Mouse (Mus musculus) myocyte (in vitro differentiated cells): Measurements from ENCODE around the gene Hax1. TPM values are rescaled to one million over a fixed set of nuclear protein-coding genes. Genes with fewer than 3 reads are reported as not detected.

Experiments
- H3K27me3 ChIP-seq: one replicate; pipeline ENCODE4 v1.6.1; 2011; ENCODE audit not compliant: control insufficient read depth, insufficient read depth, insufficient read length
- H3K36me3 ChIP-seq: one replicate; pipeline ENCODE4 v1.6.1; 2011; ENCODE audit not compliant: control insufficient read depth, insufficient read depth
- H3K4me2 ChIP-seq: one replicate; pipeline ENCODE4 v1.6.1; 2011; ENCODE audit warnings: low read depth, control low read depth
- H3K4me3 ChIP-seq: one replicate; pipeline ENCODE4 v1.5.1; 2011; ENCODE audit warnings: mild to moderate bottlenecking, control low read depth, moderate library complexity
- H3K79me2 ChIP-seq: one replicate; pipeline ENCODE4 v1.6.1; 2011; ENCODE audit not compliant: control insufficient read depth, insufficient read depth
- H3ac ChIP-seq: one replicate; pipeline ENCODE4 v1.6.1; 2011; ENCODE audit not compliant: control insufficient read depth, insufficient read length
- CEBPB ChIP-seq: IDR thresholded peaks from 2 replicates; pipeline ENCODE4 v1.6.1; 2011; ENCODE audit warnings: mild to moderate bottlenecking, moderate library complexity; ENCODE audit not compliant: poor library complexity, insufficient read depth, severe bottlenecking
- E2F4 ChIP-seq: IDR thresholded peaks from one replicate; pipeline ENCODE4 v1.6.1; 2011; ENCODE audit warnings: mild to moderate bottlenecking, control low read depth, moderate library complexity; ENCODE audit not compliant: insufficient read depth
- MAX ChIP-seq: IDR thresholded peaks from one replicate; pipeline ENCODE4 v1.6.1; 2011; ENCODE audit warnings: low read depth, mild to moderate bottlenecking, control low read depth
- MYOD1 ChIP-seq, 3 experiments: IDR thresholded peaks; one replicate each; pipeline ENCODE4 v1.6.1; 2011; ENCODE audit warnings: control low read depth in 2 of 3, low read depth in 2 of 3, mild to moderate bottlenecking in 2 of 3, moderate library complexity in 1 of 3; ENCODE audit not compliant: insufficient read length in 2 of 3, control insufficient read depth in 1 of 3
- MYOG ChIP-seq, 3 experiments: IDR thresholded peaks; one replicate each; pipeline ENCODE4 v1.6.1; 2011; ENCODE audit warnings: control low read depth in 2 of 3, low read depth in 2 of 3, mild to moderate bottlenecking in 2 of 3; ENCODE audit not compliant: insufficient read length in 2 of 3, control insufficient read depth in 1 of 3, insufficient read depth in 1 of 3
- POLR2A ChIP-seq: IDR thresholded peaks from one replicate; pipeline ENCODE4 v1.6.1; 2011; ENCODE audit warnings: low read depth, mild to moderate bottlenecking, control low read depth, moderate library complexity; ENCODE audit not compliant: insufficient read length
- POLR2AphosphoS2 ChIP-seq: IDR thresholded peaks from one replicate; pipeline ENCODE4 v1.6.1; 2011; ENCODE audit warnings: low read depth, control low read depth; ENCODE audit not compliant: insufficient read length
- REST ChIP-seq: IDR thresholded peaks from one replicate; pipeline ENCODE4 v1.6.1; 2011; ENCODE audit warnings: mild to moderate bottlenecking, control low read depth, moderate library complexity; ENCODE audit not compliant: insufficient read depth, insufficient read length
- SRF ChIP-seq: IDR thresholded peaks from one replicate; pipeline ENCODE4 v1.6.1; 2011; ENCODE audit warnings: low read depth; ENCODE audit not compliant: control insufficient read depth, insufficient read length
- TCF12 ChIP-seq: IDR thresholded peaks from one replicate; pipeline ENCODE4 v1.6.1; 2011; ENCODE audit warnings: mild to moderate bottlenecking, control low read depth; ENCODE audit not compliant: poor library complexity, insufficient read depth, severe bottlenecking
- TCF3 ChIP-seq: IDR thresholded peaks from one replicate; pipeline ENCODE4 v1.6.1; 2011; ENCODE audit warnings: low read depth, control low read depth; ENCODE audit not compliant: insufficient read length
- USF1 ChIP-seq: IDR thresholded peaks from one replicate; pipeline ENCODE4 v1.6.1; 2011; ENCODE audit warnings: low read depth, mild to moderate bottlenecking, control low read depth, moderate library complexity
- polyA plus RNA-seq: library from polyadenylated mRNA; unstranded; fragments of >200 nt; fragmentation: generic; extraction: Trizol; gene quantifications from one replicate; pipeline ENCODE4 v1.2.1, GENCODE M21; 2012; ENCODE audit warnings: missing spikeins

Gene Hax1
- polyA plus RNA-seq, 1 experiment, result 400 TPM

DNA sequence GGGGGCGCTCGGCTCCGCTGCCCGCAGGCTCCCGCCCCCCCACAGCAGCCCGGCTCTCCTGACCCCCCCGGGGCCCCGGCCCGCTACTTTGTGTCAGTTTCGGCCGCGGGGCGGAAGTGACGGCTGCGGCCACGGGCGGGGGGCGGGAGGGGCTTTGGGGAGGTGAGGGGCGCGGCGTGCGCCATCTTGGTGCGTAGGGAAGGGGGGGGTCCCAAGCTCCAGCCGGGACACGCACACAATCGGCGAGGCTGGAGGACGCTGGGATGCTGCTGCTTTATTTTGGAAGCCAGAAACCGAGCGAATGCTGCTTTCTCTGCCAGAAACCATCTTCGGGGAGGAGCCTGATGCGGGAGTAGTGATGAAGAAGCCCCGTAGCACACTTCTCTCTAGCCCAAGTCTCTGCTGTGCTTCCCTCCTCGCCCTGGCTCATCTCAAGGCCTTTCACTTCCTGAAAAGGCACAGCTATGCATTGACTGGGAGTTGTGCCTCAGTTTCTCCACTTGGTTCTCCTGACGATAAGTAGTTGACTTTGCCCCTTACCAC, 35.3 kb downstream of the Hax1 start, which contains the start of gene Atp8b2:
TSS of gene Atp8b2 (minus strand) at position 288 of the 543 bp plus-strand sequence.
- no peaks in the 10 kb centered on the region for H3K27me3 ChIP-seq
- peak within 1 kb of the TSS; percentile 78 for H3K4me3 ChIP-seq
- H3K36me3 ChIP-seq, result peaks cover 3% of the 10 kb centered on the region
- TF ChIP-seq MAX (no peak), CEBPB (no peak), POLR2AphosphoS2 (peak; percentile 70), POLR2A (peak; percentile 78)
- peaks cover 34% of the 10 kb centered on the region for H3K79me2 ChIP-seq
- H3K4me2 ChIP-seq, result peak within 1 kb of the TSS; percentile 88
- H3ac ChIP-seq, result peak within 1 kb of the TSS; percentile 76

DNA sequence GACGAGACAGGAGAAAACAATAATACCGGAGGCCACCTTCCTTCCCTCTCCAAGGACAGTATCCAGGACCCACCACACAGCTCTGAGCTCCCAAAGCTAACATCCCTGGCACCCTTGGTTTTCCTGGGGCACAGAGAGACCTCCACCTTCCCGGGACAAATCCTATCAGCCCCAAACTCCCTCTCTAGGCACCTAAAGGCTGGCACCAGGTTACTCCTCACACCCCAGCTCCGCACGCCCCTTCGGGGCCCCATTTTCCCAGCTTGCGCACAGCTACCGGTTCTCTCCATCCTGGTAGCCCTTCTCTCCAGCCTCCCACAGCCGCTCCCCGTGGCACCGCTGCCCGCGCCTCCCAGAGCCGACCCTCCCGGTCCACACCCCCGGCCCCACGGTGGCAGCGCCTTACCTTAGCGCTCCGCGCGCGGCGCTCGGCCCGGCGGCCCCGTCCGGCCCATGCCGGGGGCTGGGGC, 35.8 kb downstream of the Hax1 start:
- peak overlapping the region; percentile 78 for H3K4me3 ChIP-seq
- H3K27me3 ChIP-seq, result no peaks in the 10 kb centered on the region
- TF ChIP-seq POLR2A, result peak; percentile 6
- no peak for TF ChIP-seq TCF3
- H3K4me2 ChIP-seq, result peak overlapping the region; percentile 88
- H3K36me3 ChIP-seq, result peaks cover 4% of the 10 kb centered on the region
- peak overlapping the region; percentile 76 for H3ac ChIP-seq
- H3K79me2 ChIP-seq, result peaks cover 34% of the 10 kb centered on the region

DNA sequence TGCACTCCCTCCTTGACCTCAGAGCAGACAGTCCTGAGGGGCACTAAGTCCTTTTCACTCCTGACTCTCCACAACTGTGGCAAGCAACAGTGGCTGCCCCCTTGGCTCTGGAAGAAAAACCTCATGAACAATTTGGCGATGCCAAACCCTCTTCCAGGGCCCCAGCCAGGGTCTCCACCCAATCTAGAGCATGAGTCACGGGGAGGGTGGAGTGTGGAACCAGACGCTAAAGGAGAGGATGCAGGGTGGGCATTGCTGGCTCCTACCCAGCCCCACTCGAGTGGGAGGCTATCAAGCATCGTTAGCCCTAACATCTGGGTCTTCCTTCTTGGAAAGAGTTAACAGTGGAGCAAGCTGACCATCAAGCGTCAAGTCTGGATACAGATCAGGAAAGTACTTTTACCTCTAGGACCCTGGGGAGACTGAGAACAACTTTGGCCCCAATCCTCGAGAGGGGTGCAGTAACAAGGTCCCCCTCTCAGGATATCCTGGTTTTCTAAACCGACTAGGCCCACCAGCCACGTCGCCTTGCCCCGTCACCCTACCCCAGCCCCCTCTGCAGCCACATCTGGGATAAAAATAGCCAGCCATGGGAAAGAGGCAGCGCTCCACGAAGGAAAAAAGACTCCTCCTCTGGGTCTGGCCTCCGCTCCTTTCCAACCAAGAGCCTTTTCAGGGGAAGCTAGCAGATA, 36.4 kb downstream of the Hax1 start:
- Histone ChIP-seq H3K4me3 (peak overlapping the region; percentile 78), H3K4me2 (peak overlapping the region; percentile 88), H3K79me2 (peaks cover 34% of the 10 kb centered on the region), H3K36me3 (peaks cover 4% of the 10 kb centered on the region), H3K27me3 (no peaks in the 10 kb centered on the region), H3ac (peak overlapping the region; percentile 76)
- TF ChIP-seq TCF3, result no peak
- peak; percentile 59 for TF ChIP-seq POLR2A

DNA sequence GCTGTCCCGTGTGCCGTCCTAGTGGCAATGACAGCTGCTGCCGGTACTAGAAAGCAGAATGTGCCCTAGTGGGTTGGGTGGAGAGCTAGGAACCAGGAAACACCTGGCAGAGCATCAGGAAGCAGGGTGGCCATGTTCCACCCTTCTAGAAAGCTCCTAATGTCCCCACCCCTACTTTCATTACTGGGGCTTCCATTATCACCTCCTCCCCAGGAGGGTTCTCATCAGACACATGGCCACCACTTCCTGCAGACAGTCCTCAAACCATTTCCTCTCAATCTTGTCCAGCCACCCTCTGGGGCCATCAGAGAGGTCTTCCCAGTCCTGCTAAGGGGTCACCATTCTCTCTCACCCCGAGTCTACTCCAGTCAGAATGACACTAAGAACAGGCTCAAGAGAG, 37.1 kb downstream of the Hax1 start:
- H3K4me2 ChIP-seq, result peak overlapping the region; percentile 88
- H3ac ChIP-seq, result no peak overlapping the region
- peaks cover 34% of the 10 kb centered on the region for H3K79me2 ChIP-seq
- H3K27me3 ChIP-seq, result no peaks in the 10 kb centered on the region
- peak overlapping the region; percentile 78 for H3K4me3 ChIP-seq
- TF ChIP-seq TCF3 (no peak), MYOD1 (IDR thresholded peaks at IDR 0.05; ENCODE audit: control insufficient read depth in 1 of 3, insufficient read length in 2 of 3, low read depth in 2 of 3) (peak in 1 of 3 experiments; percentile 1), E2F4 (no peak), POLR2AphosphoS2 (no peak)
- peaks cover 12% of the 10 kb centered on the region for H3K36me3 ChIP-seq

DNA sequence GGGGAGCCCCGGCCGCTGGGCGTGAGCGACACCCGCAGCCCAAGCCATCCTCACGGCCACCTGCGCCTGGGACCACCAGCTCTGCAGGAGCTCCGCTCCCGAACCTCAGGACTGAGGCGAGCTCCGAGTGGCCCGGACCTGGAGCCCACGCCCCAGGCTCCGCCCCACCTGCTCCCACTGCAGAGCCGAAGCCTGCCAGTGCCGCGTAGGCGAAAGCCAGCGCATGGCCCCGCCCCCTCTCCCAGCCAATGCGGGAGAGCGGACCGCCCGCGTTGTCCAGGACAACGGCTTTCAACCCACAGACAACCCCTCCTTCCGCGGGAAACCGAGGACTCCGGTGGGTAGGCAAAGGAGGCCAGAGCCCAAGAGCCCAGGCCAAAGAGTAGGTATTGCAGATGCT, 38.1 kb downstream of the Hax1 start:
- no peaks in the 10 kb centered on the region for H3K27me3 ChIP-seq
- H3K36me3 ChIP-seq, result peaks cover 21% of the 10 kb centered on the region
- peaks cover 34% of the 10 kb centered on the region for H3K79me2 ChIP-seq
- peak overlapping the region; percentile 88 for H3K4me2 ChIP-seq
- TF ChIP-seq MYOG (IDR thresholded peaks at IDR 0.05; ENCODE audit: control insufficient read depth in 1 of 3, insufficient read depth in 1 of 3, insufficient read length in 2 of 3, low read depth in 2 of 3), result peak in 1 of 3 experiments; percentile 20
- TF ChIP-seq CEBPB, result no peak
- TF ChIP-seq USF1, result no peak
- TF ChIP-seq POLR2AphosphoS2, result no peak
- TF ChIP-seq REST, result no peak
- TF ChIP-seq E2F4, result peak; percentile 51
- TF ChIP-seq MYOD1 (IDR thresholded peaks at IDR 0.05; ENCODE audit: control insufficient read depth in 1 of 3, insufficient read length in 2 of 3, low read depth in 2 of 3), result peak in 1 of 3 experiments; percentile 12
- peak; percentile 22 for TF ChIP-seq POLR2A
- TF ChIP-seq TCF12, result no peak
- peak; percentile 58 for TF ChIP-seq SRF
- H3K4me3 ChIP-seq, result peak overlapping the region; percentile 78
- H3ac ChIP-seq, result no peak overlapping the region

DNA sequence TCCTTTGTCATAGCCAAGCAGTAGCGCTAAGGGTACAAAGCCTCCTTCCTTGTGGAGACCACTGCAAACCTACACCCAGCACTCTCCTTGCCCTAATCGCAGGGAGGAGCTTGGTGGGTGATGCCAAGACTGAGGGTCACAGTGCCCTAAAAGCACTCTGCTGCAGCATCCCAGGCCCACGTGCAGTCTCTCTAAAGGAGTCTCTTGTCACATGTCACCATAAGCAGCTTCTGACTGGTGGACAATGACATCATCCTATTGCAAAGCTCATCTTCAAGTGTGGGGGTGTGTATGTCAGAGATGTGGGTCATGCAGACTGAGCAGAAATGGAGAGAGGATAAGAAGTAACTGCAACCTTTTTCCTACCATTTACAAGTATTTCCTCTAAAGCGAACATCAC, 39.1 kb downstream of the Hax1 start:
- Histone ChIP-seq H3K4me2 (peak overlapping the region; percentile 88), H3ac (no peak overlapping the region), H3K79me2 (peaks cover 34% of the 10 kb centered on the region), H3K36me3 (peaks cover 23% of the 10 kb centered on the region), H3K27me3 (no peaks in the 10 kb centered on the region), H3K4me3 (peak overlapping the region; percentile 78)
- no peak for TF ChIP-seq TCF12
